Mouse (Mus musculus): ENCODE data around the gene Mov10l1. TPM values are rescaled to one million over a fixed set of nuclear protein-coding genes. Genes with fewer than 3 reads are reported as not detected.

The Mov10l1 gene
- polyA plus RNA-seq, 1 experiment = 0.43 TPM

DNA sequence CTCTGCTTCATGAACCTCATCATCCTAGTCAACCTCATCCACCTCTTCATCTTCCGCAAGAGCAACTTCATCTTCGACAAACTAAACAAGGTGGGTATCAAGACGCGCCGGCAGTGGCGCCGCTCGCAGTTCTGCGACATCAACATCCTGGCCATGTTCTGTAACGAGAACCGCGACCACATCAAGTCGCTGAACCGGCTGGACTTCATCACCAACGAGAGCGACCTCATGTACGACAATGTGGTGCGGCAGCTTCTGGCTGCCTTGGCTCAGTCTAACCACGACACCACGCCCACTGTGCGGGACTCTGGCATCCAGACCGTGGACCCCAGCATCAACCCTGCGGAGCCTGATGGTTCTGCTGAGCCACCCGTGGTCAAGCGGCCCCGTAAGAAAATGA is 85.5 kb downstream of the Mov10l1 start:
- TF ChIP-seq CTCF (IDR thresholded peaks at IDR 0.05; ENCODE audit: insufficient read depth, low read length) (no peak), POLR2A (IDR thresholded peaks at IDR 0.05; ENCODE audit: borderline replicate concordance, extremely low read depth, low read depth, low read length) (no peak)
- DNase-seq = no peak
- H3K4me3 ChIP-seq (replicated peaks; ENCODE audit: extremely low read depth, low read depth, low read length) = no peak overlapping the region
- peaks cover 3% of the 10 kb centered on the region; the same call in 1 of the 2 replicates for H3K4me1 ChIP-seq (ENCODE audit: control insufficient read depth, insufficient read depth, low read length)
- WGBS = 29% methylated on average over 26 of the region's 26 CpGs

DNA sequence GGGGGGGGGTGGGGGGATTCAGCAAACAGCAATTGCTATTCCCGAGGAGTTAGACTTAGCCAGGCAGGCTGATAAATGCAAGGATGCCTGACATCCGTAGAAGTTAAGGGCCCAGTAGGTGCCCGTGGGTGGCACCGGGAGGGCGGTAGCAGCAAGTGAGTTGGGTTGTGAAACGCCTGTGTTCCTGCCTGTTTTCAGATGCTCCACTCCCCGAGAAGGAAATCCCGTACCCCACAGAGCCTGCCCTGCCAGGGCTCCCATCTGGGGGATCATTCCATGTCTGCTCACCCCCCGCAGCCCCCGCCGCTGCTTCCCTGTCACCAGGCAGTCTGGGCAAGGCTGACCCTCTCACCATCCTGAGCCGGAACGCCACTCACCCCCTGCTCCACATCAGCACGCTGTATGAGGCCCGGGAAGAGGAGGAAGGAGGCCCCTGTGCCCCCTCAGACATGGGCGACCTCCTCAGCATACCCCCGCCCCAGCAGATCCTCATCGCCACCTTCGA is 86.7 kb downstream of the Mov10l1 start:
- WGBS = 71% methylated on average over 19 of the region's 19 CpGs
- TF ChIP-seq CTCF (IDR thresholded peaks at IDR 0.05; ENCODE audit: insufficient read depth, low read length) (no peak), POLR2A (IDR thresholded peaks at IDR 0.05; ENCODE audit: borderline replicate concordance, extremely low read depth, low read depth, low read length) (no peak)
- Histone ChIP-seq H3K4me1 (ENCODE audit: control insufficient read depth, insufficient read depth, low read length) (peaks cover 3% of the 10 kb centered on the region; the same call in 1 of the 2 replicates), H3K4me3 (replicated peaks; ENCODE audit: extremely low read depth, low read depth, low read length) (no peak overlapping the region)
- DNase-seq = no peak

DNA sequence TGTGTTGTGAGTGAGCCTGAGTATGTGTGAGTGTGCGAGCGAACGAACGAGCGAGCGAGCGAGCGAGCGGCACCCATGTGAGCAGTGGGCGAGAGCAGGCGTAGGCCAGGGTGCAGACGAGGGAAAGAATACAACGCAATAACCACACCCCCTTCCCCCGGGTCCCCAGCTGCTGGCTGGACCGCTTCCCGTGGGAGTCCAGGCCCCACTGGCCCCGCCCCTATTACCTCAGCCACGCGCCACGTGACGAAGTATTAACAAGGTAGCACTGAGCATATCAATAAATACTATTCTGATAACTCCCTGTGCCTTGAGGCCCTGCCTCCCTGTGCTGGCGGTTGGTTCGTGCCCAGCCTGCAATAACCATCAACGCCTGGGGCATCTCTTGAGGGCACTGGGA is 87.9 kb downstream of the Mov10l1 start:
- 72% methylated on average over 24 of the region's 24 CpGs for WGBS
- H3K4me3 ChIP-seq (replicated peaks; ENCODE audit: extremely low read depth, low read depth, low read length) = no peak overlapping the region
- H3K4me1 ChIP-seq (ENCODE audit: control insufficient read depth, insufficient read depth, low read length) = peaks cover 6% of the 10 kb centered on the region; the same call in 1 of the 2 replicates
- no peak for TF ChIP-seq POLR2A (IDR thresholded peaks at IDR 0.05; ENCODE audit: borderline replicate concordance, extremely low read depth, low read depth, low read length)
- no peak for TF ChIP-seq CTCF (IDR thresholded peaks at IDR 0.05; ENCODE audit: insufficient read depth, low read length)
- no peak for DNase-seq

GRCm38 (mm10) chr15:89073993-89074603 is 91.4 kb downstream of the Mov10l1 start:
- Histone ChIP-seq H3K4me1 (ENCODE audit: control insufficient read depth, insufficient read depth, low read length) (peaks cover 14% of the 10 kb centered on the region; the same call in 1 of the 2 replicates), H3K4me3 (replicated peaks; ENCODE audit: extremely low read depth, low read depth, low read length) (no peak overlapping the region)
- 66% methylated on average over 10 of the region's 10 CpGs for WGBS
- no peak for DNase-seq
- TF ChIP-seq CTCF (IDR thresholded peaks at IDR 0.05; ENCODE audit: insufficient read depth, low read length) (no peak), POLR2A (IDR thresholded peaks at IDR 0.05; ENCODE audit: borderline replicate concordance, extremely low read depth, low read depth, low read length) (no peak)

GRCm38 (mm10) chr15:89074613-89075477 is 92.1 kb downstream of the Mov10l1 start, which contains the start of gene Trabd:
Gene Trabd, plus strand, starts transcription at chr15:89075124.
- TF ChIP-seq POLR2A (IDR thresholded peaks at IDR 0.05; ENCODE audit: borderline replicate concordance, extremely low read depth, low read depth, low read length) = no peak
- no peak for TF ChIP-seq CTCF (IDR thresholded peaks at IDR 0.05; ENCODE audit: insufficient read depth, low read length)
- WGBS = 17% methylated on average over 11 of the region's 11 CpGs
- DNase-seq = no peak
- peaks cover 14% of the 10 kb centered on the region; the same call in 1 of the 2 replicates for H3K4me1 ChIP-seq (ENCODE audit: control insufficient read depth, insufficient read depth, low read length)
- H3K4me3 ChIP-seq (replicated peaks; ENCODE audit: extremely low read depth, low read depth, low read length) = peak within 1 kb of the TSS; percentile 98

DNA sequence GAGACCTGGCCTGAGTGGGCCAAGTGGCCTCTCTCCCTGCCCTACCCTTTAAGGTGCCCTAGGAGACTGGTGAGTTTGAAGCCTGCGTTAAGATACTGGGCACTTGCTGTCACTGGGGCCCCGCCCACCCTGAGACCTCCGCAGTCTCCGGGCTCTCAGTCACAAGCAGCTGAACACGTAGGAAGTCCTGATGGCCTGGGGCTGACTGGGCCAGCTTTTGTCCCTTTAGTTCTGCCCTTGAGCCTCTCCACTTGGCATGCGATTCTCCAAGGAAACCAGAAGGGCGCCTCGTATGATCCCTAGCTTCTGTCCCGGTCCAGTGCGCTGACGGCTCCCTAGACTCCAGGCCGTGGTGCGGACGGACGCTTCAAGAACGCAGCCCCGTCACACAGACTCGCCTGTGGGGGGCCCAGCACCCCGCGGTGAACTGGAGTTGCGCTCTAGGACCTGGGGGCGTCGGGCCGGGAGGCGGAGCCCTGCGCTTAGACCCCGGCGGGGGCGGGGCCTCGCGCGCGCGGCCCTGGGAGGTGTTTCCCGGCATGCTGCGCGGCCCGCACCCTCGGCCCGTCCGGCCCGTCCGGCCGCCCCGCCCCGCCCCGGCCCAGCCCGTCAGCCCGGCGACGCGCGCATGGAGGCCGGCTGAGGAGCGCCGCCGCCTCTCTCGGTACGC is 92.9 kb downstream of the Mov10l1 start:
- Histone ChIP-seq H3K4me3 (replicated peaks; ENCODE audit: extremely low read depth, low read depth, low read length) (peak overlapping the region; percentile 98), H3K4me1 (ENCODE audit: control insufficient read depth, insufficient read depth, low read length) (peaks cover 14% of the 10 kb centered on the region; the same call in 1 of the 2 replicates)
- peak; percentile 86 for DNase-seq
- under 1% methylated on average over 59 of the region's 59 CpGs for WGBS
- TF ChIP-seq CTCF (IDR thresholded peaks at IDR 0.05; ENCODE audit: insufficient read depth, low read length) (no peak), POLR2A (IDR thresholded peaks at IDR 0.05; ENCODE audit: borderline replicate concordance, extremely low read depth, low read depth, low read length) (peak; percentile 51; the same call in 1 of the 2 replicates)

GRCm38 (mm10) chr15:89076156-89076731 is 93.5 kb downstream of the Mov10l1 start:
- peak overlapping the region; percentile 62 for H3K4me3 ChIP-seq (replicated peaks; ENCODE audit: extremely low read depth, low read depth, low read length)
- DNase-seq = peak; percentile 67
- peaks cover 14% of the 10 kb centered on the region; the same call in 1 of the 2 replicates for H3K4me1 ChIP-seq (ENCODE audit: control insufficient read depth, insufficient read depth, low read length)
- TF ChIP-seq POLR2A (IDR thresholded peaks at IDR 0.05; ENCODE audit: borderline replicate concordance, extremely low read depth, low read depth, low read length) (no peak), CTCF (IDR thresholded peaks at IDR 0.05; ENCODE audit: insufficient read depth, low read length) (no peak)
- under 1% methylated on average over 39 of the region's 39 CpGs for WGBS

DNA sequence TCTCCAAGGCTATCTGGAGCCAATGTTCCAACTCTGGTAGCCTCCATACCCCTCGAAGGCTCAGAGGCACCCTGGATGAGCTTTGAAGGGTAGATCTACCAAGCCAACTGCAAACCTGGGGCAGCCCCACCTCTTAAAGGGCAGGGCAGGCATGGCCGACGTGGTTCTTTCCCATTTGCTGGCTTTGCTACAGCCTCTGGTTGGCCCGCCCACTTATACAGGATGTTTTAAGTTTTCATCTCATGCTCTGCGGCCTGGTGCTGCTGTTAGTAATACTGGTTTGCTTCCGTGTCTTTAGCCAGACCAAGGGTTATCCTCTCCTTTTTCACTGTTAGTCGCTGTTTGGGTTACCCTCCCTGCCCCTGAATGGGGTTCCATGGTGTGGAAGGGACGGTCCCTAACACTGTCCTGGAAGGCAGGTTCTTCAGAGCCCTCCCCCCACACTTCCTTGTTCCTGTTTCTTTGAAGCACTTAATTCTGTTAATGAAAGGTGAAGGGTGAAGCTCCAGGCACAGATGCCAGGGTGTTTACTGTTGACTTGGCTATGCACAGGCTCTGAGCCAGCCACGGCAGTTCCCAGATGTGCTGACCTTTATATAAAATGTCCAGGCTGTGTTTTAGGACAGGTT is 95.6 kb downstream of the Mov10l1 start:
- WGBS = 14% methylated on average over 9 of the region's 9 CpGs
- H3K4me3 ChIP-seq (replicated peaks; ENCODE audit: extremely low read depth, low read depth, low read length) = peak overlapping the region; percentile 22
- TF ChIP-seq POLR2A (IDR thresholded peaks at IDR 0.05; ENCODE audit: borderline replicate concordance, extremely low read depth, low read depth, low read length) (peak; percentile 29; the same call in 1 of the 2 replicates), CTCF (IDR thresholded peaks at IDR 0.05; ENCODE audit: insufficient read depth, low read length) (no peak)

More for the DNA sequence above, 95.6 kb downstream of the Mov10l1 start:
- peaks cover 14% of the 10 kb centered on the region; the same call in 1 of the 2 replicates for H3K4me1 ChIP-seq (ENCODE audit: control insufficient read depth, insufficient read depth, low read length)
- DNase-seq = peak; percentile 47

Measured in lung, adult 2 months (tissue).